Mouse (Mus musculus): ENCODE results near the gene Cmtm1. TPM values are rescaled to one million over a fixed set of nuclear protein-coding genes. Genes with fewer than 3 reads are reported as not detected.
"Not testable (repeated sequence)": the region's sequence is repeated elsewhere in the genome, so short reads cannot be mapped to it uniquely, and the experiment has no call there.

Cmtm1 gene
- not detected in 2 replicates for polyA plus RNA-seq (2014; fragmentation: Nextera tagmentation; extraction: Ambion mirVana)

DNA sequence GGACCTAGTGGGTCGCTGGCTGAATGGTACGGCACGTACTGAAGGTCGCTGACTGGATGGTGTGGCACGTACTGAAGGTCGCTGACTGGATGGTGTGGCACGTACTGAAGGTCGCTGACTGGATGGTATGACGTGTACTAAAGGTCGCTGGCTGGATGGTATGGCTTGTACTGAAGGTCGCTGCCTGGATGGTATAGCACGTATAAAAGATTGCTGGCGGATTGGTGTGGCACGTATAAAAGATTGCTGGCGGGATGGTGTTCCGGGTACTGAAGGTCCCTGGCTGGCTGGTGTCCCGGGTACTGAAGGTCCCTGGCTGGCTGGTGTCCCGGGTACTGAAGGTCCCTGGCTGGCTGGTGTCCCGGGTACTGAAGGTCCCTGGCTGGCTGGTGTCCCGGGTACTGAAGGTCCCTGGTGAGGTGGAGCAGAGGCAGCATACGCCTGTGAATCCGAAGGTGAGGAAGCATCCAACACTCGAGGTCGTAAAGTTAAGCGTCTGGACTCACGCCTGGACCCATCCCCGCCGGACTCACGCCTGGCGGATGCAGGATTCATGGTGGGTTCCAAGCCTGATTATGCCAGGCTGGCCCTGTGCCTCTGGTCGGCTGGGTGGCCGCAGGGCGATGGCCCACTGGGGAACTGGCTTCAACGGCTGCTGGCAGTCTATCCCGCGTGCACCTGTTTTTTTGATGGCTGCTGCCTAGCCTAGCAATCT is at the start of gene Cmtm1, which contains the start of gene Gm45711:
Cmtm1 (minus strand) TSS at position 705 of the 715 bp plus-strand sequence.
Gm45711 (minus strand) TSS at position 641 of the 715 bp plus-strand sequence.
- H3K9me3 ChIP-seq (ENCODE audit: control insufficient read depth, low read length); H3K4me3 ChIP-seq (ENCODE audit: low read depth, low read length); H3K4me1 ChIP-seq (ENCODE audit: control insufficient read depth, insufficient read depth, low read length); H3K36me3 ChIP-seq (ENCODE audit: control insufficient read depth, insufficient read depth, low read length); ATAC-seq (ENCODE audit: low read depth); H3K27me3 ChIP-seq (ENCODE audit: control insufficient read depth, insufficient read depth, low read length); H3K27ac ChIP-seq (ENCODE audit: low read depth, low read length); H3K9ac ChIP-seq (replicated peaks; ENCODE audit: low read depth, low read length); H3K4me2 ChIP-seq (ENCODE audit: low read depth, low read length): not testable (repeated sequence)
- WGBS = 92% methylated on average over 36 of the region's 36 CpGs

DNA sequence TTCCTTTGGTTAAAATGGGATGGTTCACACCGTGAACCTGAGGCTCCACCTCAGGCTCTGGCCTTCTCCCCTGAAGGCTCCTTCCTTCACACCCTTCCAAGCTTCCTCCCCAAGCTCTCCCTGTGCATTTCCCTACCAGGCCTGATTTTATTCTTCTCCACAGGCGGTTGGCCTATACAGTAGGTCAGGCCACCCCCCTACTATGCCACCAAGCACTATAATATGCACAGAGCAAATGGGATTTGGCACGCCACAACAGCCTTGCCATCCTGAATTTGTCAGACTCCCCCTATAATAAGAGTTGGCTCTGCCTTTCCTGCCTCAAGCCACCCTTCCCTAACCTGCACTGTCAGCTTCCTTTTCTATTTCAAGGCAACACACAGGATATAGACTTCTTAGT is 48.7 kb upstream of the Cmtm1 start:
- no peaks in the 10 kb centered on the region for H3K4me1 ChIP-seq (ENCODE audit: control insufficient read depth, insufficient read depth, low read length)
- H3K27ac ChIP-seq (ENCODE audit: low read depth, low read length) = no peak overlapping the region
- H3K9me3 ChIP-seq (ENCODE audit: control insufficient read depth, low read length) = no peaks in the 10 kb centered on the region
- H3K9ac ChIP-seq (replicated peaks; ENCODE audit: low read depth, low read length) = no peak overlapping the region
- H3K4me3 ChIP-seq (ENCODE audit: low read depth, low read length) = no peak overlapping the region
- H3K36me3 ChIP-seq (ENCODE audit: control insufficient read depth, insufficient read depth, low read length) = no peaks in the 10 kb centered on the region; the same call in none of the 2 replicates
- no peak for ATAC-seq (ENCODE audit: low read depth)
- 86% methylated on average over 3 of the region's 3 CpGs for WGBS
- no peak overlapping the region for H3K4me2 ChIP-seq (ENCODE audit: low read depth, low read length)
- no peaks in the 10 kb centered on the region for H3K27me3 ChIP-seq (ENCODE audit: control insufficient read depth, insufficient read depth, low read length)

DNA sequence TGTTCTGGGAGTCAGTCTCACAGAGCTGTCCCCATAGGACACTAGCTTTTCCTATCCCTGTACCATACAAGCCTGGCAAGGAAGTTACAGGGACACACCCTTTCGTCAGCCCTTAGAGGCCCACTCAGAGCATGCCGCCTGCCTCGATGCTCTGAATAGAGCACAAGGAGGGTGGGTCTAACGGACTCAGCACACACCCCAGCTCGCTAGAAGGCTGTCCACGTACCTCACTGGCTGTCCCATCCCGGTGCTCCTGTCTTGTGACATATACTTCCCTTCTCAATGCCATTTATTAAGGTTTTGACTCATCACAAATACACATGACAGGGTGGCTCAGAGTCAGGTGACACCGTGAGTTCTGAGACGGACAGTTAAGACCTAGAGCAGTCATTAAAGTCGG is 44.6 kb upstream of the Cmtm1 start:
- Histone ChIP-seq H3K27ac (ENCODE audit: low read depth, low read length) (no peak overlapping the region), H3K4me2 (ENCODE audit: low read depth, low read length) (no peak overlapping the region), H3K27me3 (ENCODE audit: control insufficient read depth, insufficient read depth, low read length) (no peaks in the 10 kb centered on the region), H3K4me1 (ENCODE audit: control insufficient read depth, insufficient read depth, low read length) (no peaks in the 10 kb centered on the region), H3K9ac (replicated peaks; ENCODE audit: low read depth, low read length) (no peak overlapping the region), H3K36me3 (ENCODE audit: control insufficient read depth, insufficient read depth, low read length) (no peaks in the 10 kb centered on the region; the same call in none of the 2 replicates), H3K4me3 (ENCODE audit: low read depth, low read length) (no peak overlapping the region), H3K9me3 (ENCODE audit: control insufficient read depth, low read length) (no peaks in the 10 kb centered on the region)
- ATAC-seq (ENCODE audit: low read depth) = no peak
- 92% methylated on average over 10 of the region's 10 CpGs for WGBS

DNA sequence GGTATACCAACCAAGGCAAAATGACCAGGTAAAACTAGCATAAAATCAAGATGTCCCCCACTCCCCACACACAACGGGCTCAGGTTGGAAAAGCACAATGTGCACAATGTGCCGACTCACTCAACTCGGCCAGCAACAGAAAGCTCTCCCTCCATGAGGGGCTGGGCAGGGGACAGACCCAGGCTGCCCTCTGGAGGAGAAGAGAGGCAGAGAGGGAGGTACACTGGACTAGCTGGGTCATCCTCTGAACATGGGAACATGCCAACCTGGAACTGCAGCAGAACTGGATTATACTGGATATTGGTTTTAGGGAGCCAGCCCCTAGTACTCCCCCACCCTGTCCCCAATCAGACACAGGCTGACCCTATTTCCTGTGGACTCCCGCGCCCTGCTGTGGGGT is 43.2 kb upstream of the Cmtm1 start:
- H3K4me1 ChIP-seq (ENCODE audit: control insufficient read depth, insufficient read depth, low read length) = no peaks in the 10 kb centered on the region
- peak; percentile 63; the same call in 1 of the 2 replicates for ATAC-seq (ENCODE audit: low read depth)
- no peaks in the 10 kb centered on the region for H3K27me3 ChIP-seq (ENCODE audit: control insufficient read depth, insufficient read depth, low read length)
- no peak overlapping the region for H3K4me3 ChIP-seq (ENCODE audit: low read depth, low read length)
- WGBS = 67% methylated on average over 5 of the region's 5 CpGs
- H3K9me3 ChIP-seq (ENCODE audit: control insufficient read depth, low read length) = no peaks in the 10 kb centered on the region
- no peak overlapping the region for H3K4me2 ChIP-seq (ENCODE audit: low read depth, low read length)
- H3K27ac ChIP-seq (ENCODE audit: low read depth, low read length) = no peak overlapping the region
- no peak overlapping the region for H3K9ac ChIP-seq (replicated peaks; ENCODE audit: low read depth, low read length)
- H3K36me3 ChIP-seq (ENCODE audit: control insufficient read depth, insufficient read depth, low read length) = no peaks in the 10 kb centered on the region; the same call in none of the 2 replicates

DNA sequence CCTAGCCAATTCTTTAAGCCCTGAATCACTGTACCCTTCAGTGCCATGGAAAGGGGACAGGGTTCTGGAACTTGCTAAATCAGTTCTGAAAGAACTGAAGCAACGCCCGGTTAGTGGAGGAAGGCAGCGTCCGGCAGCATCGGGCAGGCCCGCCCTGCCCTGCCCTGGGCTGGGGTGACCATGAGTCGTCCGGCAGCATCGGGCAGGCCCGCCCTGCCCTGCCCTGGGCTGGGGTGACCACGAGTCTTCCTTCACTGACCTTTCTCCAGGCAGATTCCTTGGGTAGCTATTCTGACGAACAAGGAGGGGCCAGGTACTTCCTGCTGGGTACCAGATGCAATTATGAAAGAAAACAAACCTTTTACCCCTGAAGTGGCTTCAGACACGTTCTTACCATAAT is 40.1 kb upstream of the Cmtm1 start:
- no peak for ATAC-seq (ENCODE audit: low read depth)
- H3K9ac ChIP-seq (replicated peaks; ENCODE audit: low read depth, low read length) = no peak overlapping the region
- H3K4me1 ChIP-seq (ENCODE audit: control insufficient read depth, insufficient read depth, low read length) = no peaks in the 10 kb centered on the region
- no peak overlapping the region for H3K4me3 ChIP-seq (ENCODE audit: low read depth, low read length)
- no peak overlapping the region for H3K4me2 ChIP-seq (ENCODE audit: low read depth, low read length)
- no peaks in the 10 kb centered on the region for H3K36me3 ChIP-seq (ENCODE audit: control insufficient read depth, insufficient read depth, low read length)
- H3K27ac ChIP-seq (ENCODE audit: low read depth, low read length) = no peak overlapping the region
- no peaks in the 10 kb centered on the region for H3K27me3 ChIP-seq (ENCODE audit: control insufficient read depth, insufficient read depth, low read length)
- H3K9me3 ChIP-seq (ENCODE audit: control insufficient read depth, low read length) = no peaks in the 10 kb centered on the region
- WGBS = 88% methylated on average over 13 of the region's 13 CpGs

DNA sequence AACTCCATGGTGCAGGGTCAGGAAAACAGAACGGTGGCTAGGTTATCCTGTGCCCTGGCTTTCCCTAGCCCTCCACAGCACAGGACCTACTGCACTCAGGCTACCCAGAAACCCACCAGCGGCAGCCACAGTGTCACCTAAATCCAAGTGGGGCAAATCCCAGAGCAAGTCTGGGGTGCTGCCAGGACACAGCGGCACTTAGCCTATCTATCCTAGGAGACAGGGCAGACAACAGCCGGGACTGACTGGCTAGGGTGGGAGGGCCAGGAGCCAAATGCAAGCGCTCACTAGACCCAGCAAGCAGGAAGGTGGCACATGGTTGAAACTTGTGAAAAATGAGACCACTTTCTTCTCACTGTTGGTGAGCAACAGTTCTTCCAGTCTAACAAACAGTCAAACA is 39.0 kb upstream of the Cmtm1 start:
- no peak overlapping the region for H3K27ac ChIP-seq (ENCODE audit: low read depth, low read length)
- H3K9me3 ChIP-seq (ENCODE audit: control insufficient read depth, low read length) = no peaks in the 10 kb centered on the region
- no peaks in the 10 kb centered on the region for H3K4me1 ChIP-seq (ENCODE audit: control insufficient read depth, insufficient read depth, low read length)
- no peaks in the 10 kb centered on the region for H3K36me3 ChIP-seq (ENCODE audit: control insufficient read depth, insufficient read depth, low read length)
- no peak for ATAC-seq (ENCODE audit: low read depth)
- H3K4me3 ChIP-seq (ENCODE audit: low read depth, low read length) = no peak overlapping the region
- no peaks in the 10 kb centered on the region for H3K27me3 ChIP-seq (ENCODE audit: control insufficient read depth, insufficient read depth, low read length)
- WGBS = 88% methylated on average over 5 of the region's 5 CpGs
- H3K9ac ChIP-seq (replicated peaks; ENCODE audit: low read depth, low read length) = no peak overlapping the region
- H3K4me2 ChIP-seq (ENCODE audit: low read depth, low read length) = no peak overlapping the region

DNA sequence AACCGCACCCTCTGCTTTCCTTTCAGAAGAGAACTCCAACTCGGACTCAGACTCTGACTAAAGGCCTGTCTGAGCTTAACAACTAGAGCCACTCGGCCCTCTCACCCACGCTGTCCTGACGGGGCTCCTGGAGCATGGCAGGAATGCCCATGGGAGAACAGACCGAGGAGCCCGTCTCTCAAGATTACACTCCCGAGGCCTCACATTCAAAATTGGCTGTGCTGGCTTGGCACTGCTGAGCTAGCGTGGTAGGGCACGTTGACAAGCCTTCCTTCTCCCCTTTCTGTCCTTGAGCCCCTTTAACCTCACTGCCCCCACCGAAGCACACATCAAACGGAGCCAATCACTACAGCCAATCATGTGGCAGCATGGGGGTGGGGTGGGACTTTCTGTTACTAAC is 36.8 kb upstream of the Cmtm1 start:
- Histone ChIP-seq H3K27ac (ENCODE audit: low read depth, low read length) (no peak overlapping the region), H3K36me3 (ENCODE audit: control insufficient read depth, insufficient read depth, low read length) (no peaks in the 10 kb centered on the region), H3K9me3 (ENCODE audit: control insufficient read depth, low read length) (no peaks in the 10 kb centered on the region), H3K4me2 (ENCODE audit: low read depth, low read length) (no peak overlapping the region), H3K9ac (replicated peaks; ENCODE audit: low read depth, low read length) (no peak overlapping the region), H3K27me3 (ENCODE audit: control insufficient read depth, insufficient read depth, low read length) (no peaks in the 10 kb centered on the region), H3K4me3 (ENCODE audit: low read depth, low read length) (no peak overlapping the region), H3K4me1 (ENCODE audit: control insufficient read depth, insufficient read depth, low read length) (no peaks in the 10 kb centered on the region)
- 59% methylated on average over 12 of the region's 12 CpGs for WGBS
- ATAC-seq (ENCODE audit: low read depth) = no peak

DNA sequence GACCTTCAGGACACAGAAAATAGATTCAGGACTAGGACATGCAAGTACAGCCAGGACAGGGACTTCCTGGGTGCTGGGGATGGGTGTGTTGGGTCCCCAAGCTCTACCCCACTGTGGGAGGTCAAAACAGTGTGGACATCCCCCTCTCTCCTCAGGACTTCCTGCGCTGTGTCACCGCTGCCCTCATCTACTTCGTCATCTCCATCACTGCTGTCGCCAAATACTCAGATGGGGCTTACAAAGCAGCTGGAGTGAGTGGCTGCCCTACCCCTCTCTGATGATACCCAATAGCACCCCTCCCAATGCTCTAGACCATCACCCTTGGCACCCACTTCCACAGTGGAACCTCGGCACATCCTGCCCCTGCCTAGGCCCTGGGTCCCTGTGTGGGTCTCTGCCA is 34.7 kb upstream of the Cmtm1 start:
- WGBS = 96% methylated on average over 5 of the region's 5 CpGs
- Histone ChIP-seq H3K9me3 (ENCODE audit: control insufficient read depth, low read length) (no peaks in the 10 kb centered on the region), H3K4me2 (ENCODE audit: low read depth, low read length) (no peak overlapping the region), H3K4me1 (ENCODE audit: control insufficient read depth, insufficient read depth, low read length) (no peaks in the 10 kb centered on the region), H3K9ac (replicated peaks; ENCODE audit: low read depth, low read length) (no peak overlapping the region), H3K27me3 (ENCODE audit: control insufficient read depth, insufficient read depth, low read length) (no peaks in the 10 kb centered on the region), H3K4me3 (ENCODE audit: low read depth, low read length) (no peak overlapping the region), H3K36me3 (ENCODE audit: control insufficient read depth, insufficient read depth, low read length) (no peaks in the 10 kb centered on the region), H3K27ac (ENCODE audit: low read depth, low read length) (no peak overlapping the region)
- no peak for ATAC-seq (ENCODE audit: low read depth)

DNA sequence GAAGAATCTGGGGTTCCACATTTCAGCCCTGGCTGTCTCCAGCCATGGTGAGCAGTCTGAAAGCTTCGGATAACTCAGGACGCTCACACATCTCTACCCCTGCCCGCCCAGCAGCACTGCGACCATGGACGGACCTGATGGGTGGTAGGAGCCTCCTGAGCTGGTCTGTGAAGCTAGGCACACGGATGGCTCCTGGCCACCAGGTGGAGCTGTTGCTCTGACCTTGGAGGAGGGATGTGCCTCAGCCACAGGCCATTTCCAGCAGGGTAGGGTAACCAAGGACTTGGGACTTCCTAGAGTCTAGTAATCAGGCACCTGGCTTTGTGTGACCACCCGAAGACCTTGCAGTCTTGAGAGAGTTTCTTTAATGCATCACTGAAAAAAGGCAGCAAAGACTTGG is 34.0 kb upstream of the Cmtm1 start:
- Histone ChIP-seq H3K27me3 (ENCODE audit: control insufficient read depth, insufficient read depth, low read length) (no peaks in the 10 kb centered on the region), H3K4me3 (ENCODE audit: low read depth, low read length) (no peak overlapping the region), H3K36me3 (ENCODE audit: control insufficient read depth, insufficient read depth, low read length) (no peaks in the 10 kb centered on the region), H3K4me2 (ENCODE audit: low read depth, low read length) (no peak overlapping the region), H3K4me1 (ENCODE audit: control insufficient read depth, insufficient read depth, low read length) (no peaks in the 10 kb centered on the region), H3K9ac (replicated peaks; ENCODE audit: low read depth, low read length) (no peak overlapping the region), H3K9me3 (ENCODE audit: control insufficient read depth, low read length) (no peaks in the 10 kb centered on the region), H3K27ac (ENCODE audit: low read depth, low read length) (no peak overlapping the region)
- ATAC-seq (ENCODE audit: low read depth) = peak; percentile 50; the same call in 1 of the 2 replicates
- 11% methylated on average over 7 of the region's 7 CpGs for WGBS
